In the genomic region with DNA sequence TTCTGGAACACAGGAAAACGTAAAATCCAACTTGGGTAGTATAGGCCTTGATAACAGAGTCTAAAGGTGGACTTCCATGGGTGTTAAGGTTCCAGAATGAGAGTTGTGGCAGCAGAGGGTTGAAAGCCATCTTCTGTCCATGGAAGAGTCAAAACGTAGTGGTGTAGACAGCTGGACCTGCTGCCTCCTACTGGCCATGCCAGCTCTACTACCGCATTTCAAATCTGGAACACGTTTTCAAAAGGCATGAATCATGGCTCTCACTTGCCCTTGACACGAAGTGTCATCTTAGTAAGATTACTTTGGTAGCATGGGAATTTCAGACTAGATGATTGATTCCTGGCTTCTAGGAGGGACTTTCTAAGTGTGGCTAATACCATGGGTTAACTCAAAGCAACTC, we compare ENCODE assay signal across 8 mouse cellular contexts. TPM values are rescaled to one million over a fixed set of nuclear protein-coding genes. Genes with fewer than 3 reads are reported as not detected.
A peak's percentile ranks its signal among the peaks of the same experiment; 100 is the strongest.
DNase-seq lines count a peak whose midpoint lies in the region; ATAC-seq lines count a peak whose summit lies in the region.

No protein-coding gene starts in this region.

- H3K36me3 ChIP-seq in hindbrain, embryonic 14.5 days (replicated peaks; ENCODE audit: control insufficient read depth, insufficient read depth): no peaks in the 10 kb centered on the region
- H3K36me3 ChIP-seq in hindbrain, embryonic 13.5 days: no peaks in the 10 kb centered on the region

- no peaks in the 10 kb centered on the region for H3K4me1 ChIP-seq in hindbrain, embryonic 14.5 days (replicated peaks; ENCODE audit: control insufficient read depth, insufficient read depth, low read length)
- no peaks in the 10 kb centered on the region for H3K4me1 ChIP-seq in hindbrain, embryonic 13.5 days (replicated peaks)

- H3K27me3 ChIP-seq in hindbrain, embryonic 14.5 days (ENCODE audit: control insufficient read depth, insufficient read depth, low read length): no peaks in the 10 kb centered on the region
- no peaks in the 10 kb centered on the region for H3K27me3 ChIP-seq in hindbrain, embryonic 13.5 days

- ATAC-seq in CD4-positive, CD25-positive, alpha-beta regulatory T cell, adult 4 months: peak; percentile 41
- ATAC-seq in hindbrain, embryonic 14.5 days (ENCODE audit: low FRiP score): no peak
- no peak for ATAC-seq in hindbrain, embryonic 13.5 days (ENCODE audit: low FRiP score)

- DNase-seq in gastrocnemius, adult 18-20 months (ENCODE audit: low spot score): peak; percentile 5
- DNase-seq in gastrocnemius, adult 8-10 months (ENCODE audit: low spot score in 2 of 2): no peak
- DNase-seq in gonadal fat pad, adult 2 months (ENCODE audit: low read depth): peak; percentile 22
- DNase-seq in lung, postnatal 36 days: peak; percentile 55
- DNase-seq in hindbrain, embryonic 14.5 days (ENCODE audit: low spot score): no peak
- no peak for DNase-seq in right cerebral cortex, adult 2 months (ENCODE audit: low spot score in 2 of 2)

- H3K27ac ChIP-seq in hindbrain, embryonic 14.5 days: no peak overlapping the region
- no peak overlapping the region for H3K27ac ChIP-seq in hindbrain, embryonic 13.5 days

- H3K4me2 ChIP-seq in hindbrain, embryonic 14.5 days (replicated peaks): no peak overlapping the region
- no peak overlapping the region for H3K4me2 ChIP-seq in hindbrain, embryonic 13.5 days

- H3K4me3 ChIP-seq in hindbrain, embryonic 14.5 days (replicated peaks; ENCODE audit: low read length): no peak overlapping the region
- no peak overlapping the region for H3K4me3 ChIP-seq in hindbrain, embryonic 13.5 days

- H3K9ac ChIP-seq in hindbrain, embryonic 14.5 days: no peak overlapping the region
- H3K9ac ChIP-seq in hindbrain, embryonic 13.5 days: no peak overlapping the region

- WGBS in hindbrain, embryonic 14.5 days: 66% methylated on average over 5 of the region's 5 CpGs
- 73% methylated on average over 5 of the region's 5 CpGs for WGBS in hindbrain, embryonic 13.5 days

- no peaks in the 10 kb centered on the region for H3K9me3 ChIP-seq in hindbrain, embryonic 14.5 days (ENCODE audit: control insufficient read depth, low read length)
- no peaks in the 10 kb centered on the region for H3K9me3 ChIP-seq in hindbrain, embryonic 13.5 days

RNA-seq across cellular contexts. Expression of a gene that starts 8.0 kb away (rescaled TPM):
- total RNA-seq in gastrocnemius, adult 18-20 months (2021): 1 to 10 TPM; 7.4 to 10.0 TPM
- total RNA-seq in gastrocnemius, adult 8-10 months (2022): 10 to 100 TPM in 3 of 4 experiments, 1 to 10 TPM in 1; 6.0 to 15.5 (median 13.8) TPM
- polyA plus RNA-seq in CD4-positive, CD25-positive, alpha-beta regulatory T cell, adult 4 months (2017; shearing (Covaris generic)): under 1 TPM; 0.29 to 0.51 TPM
- polyA plus RNA-seq in gonadal fat pad, adult 2 months (2012; rRNA removed): 4.2 and 5.0 TPM in 2 replicates
- 3.7 and 4.7 TPM in 2 replicates for polyA plus RNA-seq in hindbrain, embryonic 14.5 days (2014; fragmentation: Nextera tagmentation; extraction: Ambion mirVana)
- 4.7 and 5.7 TPM in 2 replicates for polyA plus RNA-seq in hindbrain, embryonic 13.5 days (2015; fragmentation: Nextera tagmentation; extraction: Ambion mirVana)

Comparison
In these comparisons a context has a peak if more than half of its experiments do, and no peak if none do; other contexts are left out.
1. DNase-seq: peak in gastrocnemius, adult 18-20 months (single experiment), gonadal fat pad, adult 2 months (single experiment) and lung, postnatal 36 days (single experiment); none in gastrocnemius, adult 8-10 months (0 of 2), hindbrain, embryonic 14.5 days (single experiment) and right cerebral cortex, adult 2 months (0 of 2).